Mouse (Mus musculus) ovary, postnatal 14 days (tissue): ENCODE measurements at regions not wholly inside any gene's neighbourhood (a gene's known extent, or its start where the extent isn't known, plus 50 kb on each side); places are given as distances from the start of the nearest gene placed in this dataset.

ENCODE experiments used
- DNase-seq: peaks from one replicate; pipeline ENCODE4 v3.0.0; 2022; ENCODE audit warnings: low spot score

DNA sequence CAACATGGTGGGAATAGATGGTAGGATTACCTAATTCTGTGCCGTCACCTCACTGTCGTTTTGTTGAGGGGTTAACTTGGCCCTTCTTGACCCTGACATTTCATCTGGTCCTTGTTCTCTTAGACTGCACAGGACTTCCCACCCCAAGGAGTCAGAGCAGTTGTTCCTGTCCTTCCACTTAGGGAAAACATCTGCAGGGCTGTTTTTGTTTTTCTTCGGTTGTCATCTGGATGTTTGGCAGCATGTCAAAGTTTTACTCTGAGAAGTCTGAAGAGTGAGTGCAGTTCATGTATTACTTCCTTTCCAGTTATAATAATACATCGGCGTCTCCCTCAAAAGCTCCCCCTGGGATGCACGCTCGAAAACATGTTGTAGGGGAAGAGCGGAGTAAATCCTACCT is 376.8 kb downstream of the Rnd3 start:
- peak; percentile 6 for DNase-seq

DNA sequence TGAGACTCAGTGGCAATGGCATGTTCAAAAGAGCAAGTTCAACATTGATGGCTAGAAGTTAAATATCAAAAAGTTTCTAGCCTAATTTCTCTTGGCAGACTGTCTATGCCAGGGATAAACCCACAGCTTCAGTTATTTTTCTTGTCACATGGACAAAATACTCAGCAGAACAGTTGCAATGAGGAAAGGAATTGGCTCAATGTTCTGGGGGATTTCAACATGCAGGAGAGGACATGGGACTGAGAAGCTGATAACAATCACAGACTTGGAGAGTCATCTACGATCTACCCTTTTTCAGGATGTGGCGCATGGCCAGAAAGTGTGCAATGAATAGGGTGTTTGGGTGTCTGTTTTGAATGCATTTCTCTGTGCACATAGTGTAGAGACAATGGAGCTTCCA is 389.9 kb downstream of the Rnd3 start:
- no peak for DNase-seq

DNA sequence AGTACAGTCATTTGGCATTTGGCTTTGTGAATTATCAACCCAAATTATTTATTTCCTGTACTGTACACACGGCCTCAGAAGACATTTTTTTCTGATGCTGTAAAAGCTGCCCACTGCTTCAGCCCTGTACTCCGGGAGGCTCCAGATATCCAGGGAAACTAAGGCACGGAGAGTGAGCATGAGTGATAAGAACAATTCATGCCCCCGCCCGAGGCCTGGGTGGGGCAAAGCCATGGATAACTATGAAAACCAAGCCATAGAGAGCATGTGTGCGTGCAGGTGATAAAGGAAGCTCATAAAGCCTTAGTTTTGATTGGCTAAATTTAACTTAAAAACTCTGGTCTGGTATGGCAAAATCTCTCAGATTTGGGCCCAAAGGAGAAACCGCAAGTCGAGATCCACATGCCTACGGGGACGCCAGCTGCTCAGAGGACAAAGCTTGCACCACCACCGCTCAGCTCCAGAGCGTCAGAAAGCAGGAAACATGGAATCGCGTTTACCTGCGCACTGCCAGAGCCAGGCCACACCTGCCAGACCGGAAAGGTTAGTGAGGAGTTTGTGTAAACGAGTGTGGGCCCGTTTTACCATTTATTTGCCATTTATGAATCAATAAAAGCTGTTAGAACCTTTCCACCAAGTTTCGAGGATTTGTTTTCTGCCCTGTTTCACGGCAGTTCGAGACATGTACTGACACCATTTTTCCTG is 390.9 kb downstream of the Rnd3 start:
- no peak for DNase-seq

DNA sequence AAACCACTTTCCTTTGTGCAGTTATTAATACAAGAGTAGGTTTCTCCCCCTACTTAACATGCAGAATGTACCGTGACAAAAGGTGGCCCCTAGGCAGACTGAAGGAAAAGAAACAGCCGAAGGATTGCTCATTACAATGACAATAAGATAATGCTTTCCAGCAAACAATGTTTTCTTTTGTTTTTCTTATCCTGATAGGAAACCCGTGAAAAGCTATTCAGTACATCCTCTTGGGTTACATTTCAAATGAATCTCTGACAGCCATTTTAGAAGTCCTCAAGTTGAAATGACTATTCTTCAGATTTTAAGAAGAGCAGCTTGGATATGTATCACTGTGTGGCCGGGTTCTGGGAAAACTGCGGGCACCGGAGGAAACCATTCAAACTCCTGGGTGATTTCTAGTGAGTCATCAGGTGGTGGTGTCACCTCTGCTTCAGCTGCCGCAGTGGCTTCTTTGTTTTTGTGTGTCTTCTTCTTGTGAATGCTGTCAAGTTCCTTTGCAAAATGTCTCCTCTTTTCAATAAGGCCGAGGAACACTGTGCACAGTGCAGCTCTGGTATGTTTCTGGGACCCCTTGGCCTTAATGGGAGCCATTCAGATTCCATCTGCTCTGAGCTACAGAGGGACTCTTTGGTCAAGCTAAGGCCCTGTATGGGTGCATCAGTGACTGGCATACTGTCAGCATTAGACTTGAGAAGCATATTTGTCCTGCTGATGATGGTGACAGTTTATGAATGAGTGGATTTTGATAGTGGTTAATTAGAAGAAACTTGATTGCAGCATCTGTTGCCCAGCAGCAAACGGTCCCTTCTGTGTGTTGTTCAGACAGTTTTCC is 393.1 kb downstream of the Rnd3 start:
- no peak for DNase-seq

DNA sequence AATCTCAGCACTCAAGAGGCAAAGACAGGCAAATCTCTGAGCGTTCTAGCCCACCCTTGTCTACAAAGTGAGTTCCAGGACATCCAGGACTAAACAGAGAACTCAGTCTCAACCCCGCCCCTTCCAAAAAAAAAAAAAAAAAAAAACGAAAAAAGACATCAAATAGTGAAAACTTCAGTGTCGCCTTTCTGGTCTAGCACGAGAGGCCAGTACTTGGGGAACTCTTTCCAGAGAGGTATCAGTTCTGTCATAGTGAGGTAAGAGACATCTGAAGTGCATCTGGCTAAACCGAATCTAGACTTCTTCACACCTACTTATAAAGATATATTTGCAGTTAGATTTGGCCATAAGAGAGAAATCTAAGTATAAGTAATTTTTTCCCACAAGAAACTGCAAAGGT is 393.8 kb downstream of the Rnd3 start:
- no peak for DNase-seq

DNA sequence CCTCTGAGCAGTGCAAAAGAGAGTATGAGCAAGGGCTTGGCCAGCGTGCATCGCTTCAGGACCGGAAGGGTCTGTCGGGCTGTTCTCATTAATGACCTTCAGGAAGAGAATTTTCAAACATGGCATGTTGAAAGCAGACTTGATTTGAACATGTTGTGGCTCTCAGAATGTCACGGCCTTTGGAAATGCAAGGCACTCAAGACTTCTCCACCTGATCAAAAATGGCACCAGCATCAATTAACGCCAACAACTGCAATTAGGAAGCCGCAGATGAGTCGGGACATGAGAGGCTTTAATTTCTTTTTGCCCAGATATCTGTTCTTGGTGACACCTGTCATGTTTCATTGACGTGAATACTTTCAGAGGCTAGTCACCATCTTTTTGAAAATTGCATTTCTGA is 396.5 kb downstream of the Rnd3 start:
- no peak for DNase-seq

DNA sequence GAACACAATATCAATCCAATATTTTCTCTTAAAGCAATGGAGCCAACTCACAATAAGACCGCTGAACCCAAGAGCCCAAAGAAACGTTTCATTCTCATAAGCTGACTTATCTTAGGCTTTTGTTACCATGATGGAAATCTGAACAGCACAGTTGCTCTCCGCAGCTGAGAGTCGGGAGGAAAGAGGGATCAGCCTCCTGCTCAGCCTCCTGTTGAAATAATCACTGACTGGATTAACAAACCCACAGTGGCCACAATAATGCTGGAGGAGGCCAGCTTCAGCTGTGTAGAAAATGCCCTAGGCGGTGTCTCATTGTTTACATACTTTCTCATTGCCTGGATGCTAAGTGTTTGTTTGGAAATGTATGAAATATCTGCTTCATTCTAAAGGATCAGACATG is 398.1 kb downstream of the Rnd3 start:
- DNase-seq = no peak

DNA sequence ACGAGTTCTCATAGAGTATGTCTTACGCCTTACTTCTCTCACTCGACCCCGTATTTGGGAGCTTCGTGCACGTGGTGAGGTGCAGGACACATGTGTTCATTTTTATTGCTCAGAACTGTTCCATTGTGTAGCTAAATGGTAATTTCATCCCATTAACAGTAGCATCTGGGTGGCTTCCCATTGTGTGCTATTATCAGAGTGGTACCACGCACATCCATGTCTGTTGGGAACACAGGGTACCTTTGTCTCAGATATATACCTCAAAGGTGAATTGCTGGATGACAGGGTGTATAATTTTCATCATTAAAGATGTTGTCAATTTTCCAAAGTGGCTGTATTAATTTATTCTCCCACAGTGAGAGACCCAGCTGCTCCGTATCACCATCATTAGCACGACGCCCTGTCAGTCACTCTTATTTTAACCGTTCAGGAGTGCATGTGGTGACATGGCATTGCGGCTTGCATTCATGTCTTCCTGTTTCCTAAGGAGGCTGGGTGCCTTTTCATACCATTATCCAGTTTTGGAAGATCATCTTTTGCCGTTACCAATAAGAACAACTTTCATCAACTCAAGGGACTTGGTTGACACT is 404.2 kb downstream of the Rnd3 start:
- no peak for DNase-seq

DNA sequence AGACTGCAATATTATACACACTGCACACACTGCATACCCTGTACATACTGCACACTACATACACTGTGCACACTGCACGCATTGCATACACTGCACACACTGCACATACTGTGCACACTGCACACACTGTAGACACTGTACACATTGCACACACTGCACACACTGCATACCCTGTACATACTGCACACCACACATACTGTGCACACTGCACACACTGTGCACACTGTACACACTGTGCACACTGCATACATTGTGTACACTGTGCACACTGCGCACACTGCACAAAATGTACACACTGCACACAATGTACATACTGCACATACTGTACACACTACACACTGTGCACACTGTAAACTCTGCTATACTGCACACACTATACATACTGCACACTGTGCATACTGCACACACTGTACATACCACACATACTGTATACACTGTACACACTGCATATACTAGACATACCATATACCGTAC is 405.1 kb downstream of the Rnd3 start:
- DNase-seq = no peak

DNA sequence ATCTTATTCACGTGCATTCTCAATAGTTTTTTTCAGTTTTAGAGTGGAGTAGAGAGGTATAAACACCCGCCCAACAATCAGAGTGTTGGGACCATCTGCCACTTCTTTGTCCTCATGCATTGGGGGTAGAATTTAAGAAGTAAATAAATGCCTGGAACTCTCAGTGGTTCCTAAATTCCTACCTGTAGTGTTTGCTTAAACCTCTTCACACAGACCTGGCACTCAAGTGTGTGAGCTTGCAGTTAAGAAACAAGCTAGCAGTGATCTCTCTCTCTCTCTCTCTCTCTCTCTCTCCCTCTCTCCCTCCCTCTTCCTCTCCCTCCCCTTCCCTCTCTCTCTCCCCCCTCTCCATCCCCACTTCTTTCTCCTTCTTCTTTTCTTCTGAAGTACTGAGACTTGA is 406.5 kb downstream of the Rnd3 start:
- no peak for DNase-seq

DNA sequence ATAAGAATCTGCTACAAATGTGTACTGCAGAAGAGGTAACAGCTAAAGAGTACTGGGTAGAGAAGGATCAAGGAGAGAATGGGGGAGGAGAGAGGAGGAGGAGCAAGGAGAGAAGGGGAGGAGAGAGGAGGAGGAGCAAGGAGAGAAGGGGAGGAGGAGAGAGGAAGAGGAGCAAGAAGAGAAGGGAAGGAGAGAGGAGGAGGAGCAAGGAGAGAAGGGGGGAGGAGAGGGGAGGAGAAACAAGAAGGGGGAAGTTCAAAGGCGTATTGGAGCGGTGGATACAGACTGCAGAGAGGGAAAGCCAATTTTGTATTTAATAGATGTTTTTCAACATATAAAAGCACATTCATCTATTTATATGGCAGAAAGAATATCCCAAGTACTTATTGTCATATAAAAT is 407.6 kb downstream of the Rnd3 start:
- no peak for DNase-seq

DNA sequence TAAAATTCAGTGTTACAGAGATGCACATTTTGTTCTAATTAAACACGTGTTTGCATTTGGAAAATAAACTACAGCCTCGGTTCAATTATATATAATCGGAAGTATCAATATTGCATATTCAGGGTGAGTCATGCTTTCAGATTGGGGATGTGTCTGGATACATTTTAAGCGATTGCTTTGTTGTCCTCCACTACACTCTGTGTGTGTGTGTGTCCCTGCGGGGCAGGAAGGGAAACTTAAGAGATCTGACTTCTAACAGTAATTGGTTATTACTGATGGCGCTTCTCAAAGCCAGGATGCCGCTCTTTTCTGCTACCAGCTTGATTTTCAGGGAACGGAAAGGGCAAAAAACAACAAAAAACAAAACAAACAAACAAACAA is 409.3 kb downstream of the Rnd3 start:
- DNase-seq = no peak

DNA sequence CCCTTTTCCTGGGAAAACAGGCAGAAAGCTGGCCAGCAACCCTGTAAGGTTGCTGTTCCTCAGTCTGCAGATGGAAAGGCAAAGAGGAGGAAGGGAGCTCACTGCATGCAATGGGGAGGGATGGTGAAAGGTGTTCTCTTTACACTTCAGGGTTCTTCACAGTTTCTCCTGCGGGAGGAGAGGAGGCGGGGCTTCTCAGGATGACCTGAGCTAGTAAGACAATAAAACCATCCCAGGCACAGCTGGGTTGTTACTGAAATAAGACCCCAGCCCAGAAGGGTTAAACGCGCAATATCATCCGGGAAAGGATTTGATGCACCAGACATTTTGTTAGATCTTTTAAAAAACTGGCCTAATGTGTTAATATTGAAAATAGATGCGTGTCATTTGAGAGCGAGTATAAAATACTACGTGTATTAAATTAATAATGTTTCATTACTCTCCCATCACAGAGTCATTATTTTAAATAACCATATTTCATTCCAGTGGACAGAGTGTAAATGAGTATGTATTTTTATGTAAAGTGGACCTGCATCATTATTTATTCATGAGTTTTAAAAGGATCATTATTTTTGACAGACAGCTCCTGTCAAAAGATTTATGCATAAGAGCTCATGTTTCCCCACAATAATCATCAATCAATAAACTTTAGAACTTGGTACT is 409.8 kb downstream of the Rnd3 start:
- DNase-seq = no peak

DNA sequence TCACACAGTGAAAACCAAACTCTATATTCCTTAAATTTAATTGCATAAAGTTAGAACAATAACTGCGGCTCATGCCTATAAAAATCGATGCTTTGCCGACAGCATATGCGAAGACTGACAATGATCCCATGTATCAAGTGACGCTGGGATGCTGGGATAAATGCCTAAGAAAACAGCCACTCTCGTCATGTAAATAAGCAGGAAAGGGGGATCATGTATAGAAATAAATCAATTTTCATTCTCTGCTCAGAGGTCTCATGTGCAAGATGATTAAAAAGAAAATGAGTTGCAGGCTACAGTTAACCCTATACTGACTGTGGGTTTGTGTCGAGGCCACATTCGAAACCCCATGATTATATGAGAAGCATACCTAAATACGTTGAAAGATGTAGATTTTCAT is 411.2 kb downstream of the Rnd3 start:
- no peak for DNase-seq

DNA sequence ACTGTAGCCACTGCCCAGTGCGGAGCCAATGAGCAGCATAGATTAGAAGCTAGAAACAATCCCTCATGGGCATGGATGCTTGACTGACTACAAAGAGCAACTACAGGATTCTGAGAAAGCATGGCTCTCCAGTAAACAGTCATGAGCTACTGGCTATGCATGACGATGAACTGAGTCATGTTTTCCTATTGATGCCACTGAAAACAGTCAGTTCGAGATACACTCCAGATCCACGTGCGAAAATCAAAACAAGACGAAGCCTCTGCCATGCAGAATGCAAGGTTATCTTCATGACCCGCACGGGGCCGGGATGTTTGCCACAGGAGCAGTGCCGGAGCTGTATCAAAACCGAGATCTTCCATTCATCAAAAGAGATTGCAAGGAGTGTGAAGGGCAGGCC is 413.9 kb downstream of the Rnd3 start:
- DNase-seq = no peak

DNA sequence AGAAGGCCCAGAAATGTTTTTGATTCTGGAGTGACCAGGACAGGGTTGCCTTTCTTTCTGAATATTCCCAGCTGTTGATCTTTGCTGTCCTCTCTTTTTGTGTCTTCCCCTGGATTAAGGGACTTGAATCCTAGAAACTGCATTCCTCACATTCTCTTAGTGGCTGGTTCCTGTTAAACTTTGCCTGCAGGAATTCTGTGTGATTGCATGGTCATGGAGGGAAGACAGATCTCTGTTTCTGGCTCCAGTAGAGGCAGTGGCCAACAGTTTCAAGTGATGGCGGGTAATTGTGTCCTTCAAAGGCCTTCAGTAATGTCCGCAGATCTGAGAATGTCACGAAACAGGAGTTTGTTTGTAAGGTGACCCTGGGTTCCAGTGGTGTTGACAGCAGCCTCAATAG is 410.1 kb upstream of the Mmadhc start:
- no peak for DNase-seq

DNA sequence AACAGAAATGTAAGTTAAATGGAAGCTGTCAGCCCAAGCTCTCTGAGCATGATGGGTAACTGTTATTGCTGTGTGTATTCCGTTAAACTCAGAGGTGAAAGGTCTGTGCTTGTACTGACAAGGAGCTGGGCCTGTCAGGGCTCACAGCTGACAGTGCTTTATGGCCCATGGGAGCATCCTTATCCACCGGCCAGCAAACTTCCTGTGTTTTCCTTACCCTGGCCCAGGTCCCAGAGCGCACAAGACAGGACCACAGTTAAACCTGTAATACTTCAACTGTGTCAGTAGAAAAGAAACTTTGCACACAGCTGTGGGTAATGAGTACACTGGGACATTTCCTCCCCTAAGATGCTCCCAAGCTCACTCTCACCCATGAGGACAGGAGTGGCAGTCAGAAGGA is 407.7 kb upstream of the Mmadhc start:
- no peak for DNase-seq

DNA sequence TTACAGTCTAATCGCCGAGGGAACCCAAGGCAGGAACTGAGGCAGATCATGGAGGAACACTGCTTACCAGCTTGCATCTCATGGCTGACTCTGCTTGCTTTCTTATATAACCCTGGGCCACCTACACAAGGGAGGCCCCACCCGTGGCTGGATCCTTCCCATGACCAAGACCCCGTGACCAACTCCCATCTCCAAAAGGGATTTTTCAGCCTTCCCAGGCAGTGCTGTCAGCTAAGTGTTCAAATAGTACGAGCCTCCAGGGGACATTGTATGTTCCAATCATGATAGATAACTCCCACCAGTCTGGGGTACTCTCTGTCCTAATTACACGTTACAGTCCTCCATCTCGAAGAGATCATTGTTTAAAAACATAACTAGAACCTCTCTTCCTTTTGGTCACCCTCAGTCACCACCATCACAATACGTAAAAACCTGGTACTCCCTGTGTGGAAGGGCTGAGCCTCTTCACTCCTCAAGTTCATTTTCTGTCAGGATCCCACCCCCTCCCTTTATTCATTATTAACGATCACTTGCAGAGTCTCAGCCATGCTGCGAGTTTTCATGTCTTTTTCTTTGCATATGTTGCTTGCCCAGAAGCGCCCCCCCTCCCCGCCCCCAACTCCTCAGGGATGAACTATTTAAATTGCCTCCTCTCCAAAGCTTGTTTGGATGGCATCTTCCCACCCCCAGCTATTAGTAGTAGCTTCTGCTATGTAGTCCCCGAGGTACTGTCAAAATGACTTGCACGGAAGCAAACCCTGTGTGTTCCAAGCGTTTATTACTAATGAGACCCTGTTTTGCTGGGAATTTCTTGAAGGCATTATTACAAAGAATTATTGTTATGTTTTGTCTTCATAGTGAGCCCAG is 406.2 kb upstream of the Mmadhc start:
- no peak for DNase-seq

DNA sequence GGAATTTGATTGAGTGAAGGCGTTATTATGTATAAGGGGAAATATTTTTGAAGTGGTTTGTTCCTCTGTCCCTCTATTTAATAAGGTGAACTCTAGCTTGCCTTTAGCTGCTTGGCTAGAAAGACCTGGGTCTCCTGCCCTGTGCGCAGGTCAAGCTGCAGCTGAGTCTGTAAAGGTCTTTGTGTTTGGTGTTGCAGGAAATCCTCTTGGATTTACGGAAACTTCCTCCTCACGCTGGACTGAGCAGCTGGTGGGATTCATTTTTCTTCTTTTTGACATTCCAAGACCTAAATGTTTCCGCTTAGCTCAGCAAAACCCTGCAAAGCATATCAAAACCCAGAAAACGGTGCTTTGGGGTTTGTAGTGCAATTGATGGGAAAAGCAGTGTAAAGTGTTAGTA is 402.2 kb upstream of the Mmadhc start:
- no peak for DNase-seq

DNA sequence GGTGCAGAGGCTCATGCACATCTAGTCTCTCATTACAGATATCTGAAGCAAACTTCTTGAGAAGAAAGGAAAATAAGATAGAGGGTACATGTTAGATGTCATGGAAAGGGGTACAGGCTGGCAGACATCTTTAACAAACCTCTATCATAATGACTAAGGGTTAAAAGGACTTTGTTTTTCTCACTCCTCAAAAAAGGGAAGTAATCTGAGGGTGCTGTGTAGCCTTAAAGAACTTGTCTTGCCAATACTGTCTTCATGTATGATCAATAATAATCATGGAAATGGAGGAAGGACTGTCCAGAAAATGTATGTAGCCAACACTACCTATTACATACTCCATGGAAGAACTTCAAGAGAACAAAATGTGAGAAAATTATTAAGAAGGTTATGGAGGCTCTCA is 400.0 kb upstream of the Mmadhc start:
- no peak for DNase-seq

DNA sequence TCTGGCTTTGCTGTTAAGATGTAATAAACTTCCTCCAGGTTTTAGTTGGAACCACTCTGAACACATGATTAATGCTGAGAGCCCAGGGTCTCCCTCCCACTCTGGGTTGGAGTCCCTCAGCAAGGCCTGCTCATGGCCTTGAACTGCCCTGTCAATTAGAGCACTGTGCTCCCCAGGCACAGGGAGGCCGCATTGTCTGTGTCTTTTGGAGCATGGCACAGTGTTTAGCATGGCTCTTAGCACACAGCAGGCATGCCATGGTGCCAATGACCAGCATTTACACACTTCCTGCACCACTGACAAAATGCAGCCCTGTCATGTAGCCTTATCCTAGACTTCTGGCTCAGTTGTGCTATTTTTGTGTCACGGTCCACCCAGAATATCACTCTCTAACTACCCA is 398.2 kb upstream of the Mmadhc start:
- no peak for DNase-seq
